Mouse (Mus musculus): ENCODE data around the gene Zfp764.
"Not testable (repeated sequence)": the region's sequence is repeated elsewhere in the genome, so short reads cannot be mapped to it uniquely, and the experiment has no call there.

- TF ChIP-seq POLR2A (IDR thresholded peaks at IDR 0.05; ENCODE audit: extremely low read depth, insufficient read depth, low read length): not testable (repeated sequence)
- TF ChIP-seq CTCF (IDR thresholded peaks at IDR 0.05; ENCODE audit: low read depth, low read length): peak; percentile 80
Observed at GRCm38 (mm10) chr7:127406002-127406987, at the start of gene Zfp764.
